Mouse (Mus musculus) stomach, embryonic 15.5 days (tissue): Measurements from ENCODE around the gene Ubxn10. TPM values are rescaled to one million over a fixed set of nuclear protein-coding genes. Genes with fewer than 3 reads are reported as not detected.

ENCODE experiments used
- ATAC-seq: fragments of 200-750 bp; cut with Nextera tagmentation; 2 replicates; pipeline ENCODE4 v1.8.0; 2017; ENCODE audit warnings: low read depth, moderate number of reproducible peaks, moderate TSS enrichment; ENCODE audit not compliant: insufficient read depth, low FRiP score
- H3K27ac ChIP-seq: fragments of 300-500 bp; sonication (generic); 2 replicates; pipeline ENCODE4 v1.5.1; 2015; ENCODE audit warnings: mild to moderate bottlenecking, inconsistent platforms
- H3K27me3 ChIP-seq: fragments of 300-500 bp; sonication (generic); replicated peaks from 2 replicates; pipeline ENCODE4 v1.6.1; 2015; ENCODE audit warnings: inconsistent platforms
- H3K36me3 ChIP-seq: fragments of 300-500 bp; sonication (generic); 2 replicates; pipeline ENCODE4 v1.6.1; 2015; ENCODE audit warnings: inconsistent platforms
- H3K4me1 ChIP-seq: fragments of 300-500 bp; sonication (generic); 2 replicates; pipeline ENCODE4 v1.6.1; 2015; ENCODE audit warnings: inconsistent platforms
- H3K4me2 ChIP-seq: fragments of 300-500 bp; sonication (generic); 2 replicates; pipeline ENCODE4 v1.6.1; 2015; ENCODE audit warnings: mild to moderate bottlenecking, inconsistent platforms
- H3K4me3 ChIP-seq: fragments of 300-500 bp; sonication (generic); replicated peaks from 2 replicates; pipeline ENCODE4 v1.5.1; 2015; ENCODE audit warnings: inconsistent platforms
- H3K9ac ChIP-seq: fragments of 300-500 bp; sonication (generic); 2 replicates; pipeline ENCODE4 v1.6.1; 2015; ENCODE audit warnings: inconsistent platforms
- H3K9me3 ChIP-seq: fragments of 300-500 bp; sonication (generic); 2 replicates; pipeline ENCODE4 v1.6.1; 2016; ENCODE audit warnings: inconsistent platforms
- WGBS: fragments of 180-500 bp; shearing (Covaris S2); methylation state at CpG from one replicate; pipeline ENCODE4 v1.1.7; 2015; 5-methylcytosine and 5-hydroxymethylcytosine counted together
- polyA plus RNA-seq: library from polyadenylated mRNA; unstranded; fragments of >200 nt; fragmentation: Nextera tagmentation; extraction: Ambion mirVana; gene quantifications from 2 replicates; pipeline ENCODE4 v1.2.1, GENCODE M21; 2015

Ubxn10 gene
- polyA plus RNA-seq, 1 experiment from 2014 or later, result 1.6 TPM

- ATAC-seq, result no peak
- Histone ChIP-seq H3K27me3 (no peaks in the 10 kb centered on the region), H3K36me3 (no peaks in the 10 kb centered on the region), H3K4me2 (no peak overlapping the region), H3K4me1 (no peaks in the 10 kb centered on the region), H3K9ac (no peak overlapping the region), H3K9me3 (no peaks in the 10 kb centered on the region), H3K4me3 (no peak overlapping the region), H3K27ac (no peak overlapping the region)
- 72% methylated on average over 4 of the region's 4 CpGs for WGBS
These were observed 18.5 kb upstream of the Ubxn10 start for GRCm38 (mm10) chr4:138755439-138755838.

- Histone ChIP-seq H3K27ac (no peak overlapping the region), H3K4me2 (no peak overlapping the region), H3K9me3 (no peaks in the 10 kb centered on the region), H3K4me3 (no peak overlapping the region), H3K27me3 (no peaks in the 10 kb centered on the region), H3K36me3 (no peaks in the 10 kb centered on the region), H3K4me1 (no peaks in the 10 kb centered on the region), H3K9ac (no peak overlapping the region)
- no peak for ATAC-seq
- 67% methylated on average over 9 of the region's 9 CpGs for WGBS
These were observed 17.5 kb upstream of the Ubxn10 start for GRCm38 (mm10) chr4:138754432-138754831.

GRCm38 (mm10) chr4:138753608-138754007 lies 16.6 kb upstream of the Ubxn10 start:
- no peak overlapping the region for H3K4me2 ChIP-seq
- no peak for ATAC-seq
- H3K4me3 ChIP-seq, result no peak overlapping the region
- no peaks in the 10 kb centered on the region for H3K9me3 ChIP-seq
- H3K36me3 ChIP-seq, result no peaks in the 10 kb centered on the region
- no peaks in the 10 kb centered on the region for H3K4me1 ChIP-seq
- no peak overlapping the region for H3K27ac ChIP-seq
- H3K9ac ChIP-seq, result no peak overlapping the region
- H3K27me3 ChIP-seq, result no peaks in the 10 kb centered on the region
- 89% methylated on average over 3 of the region's 3 CpGs for WGBS

GRCm38 (mm10) chr4:138752603-138753002 lies 15.6 kb upstream of the Ubxn10 start:
- ATAC-seq, result no peak
- no peak overlapping the region for H3K4me3 ChIP-seq
- no peaks in the 10 kb centered on the region for H3K27me3 ChIP-seq
- H3K9ac ChIP-seq, result no peak overlapping the region
- no peak overlapping the region for H3K27ac ChIP-seq
- H3K4me2 ChIP-seq, result no peak overlapping the region
- H3K9me3 ChIP-seq, result no peaks in the 10 kb centered on the region
- H3K4me1 ChIP-seq, result no peaks in the 10 kb centered on the region
- H3K36me3 ChIP-seq, result no peaks in the 10 kb centered on the region
- 97% methylated on average over 6 of the region's 6 CpGs for WGBS

GRCm38 (mm10) chr4:138748369-138749072 lies 11.6 kb upstream of the Ubxn10 start:
- WGBS, result 51% methylated on average over 8 of the region's 8 CpGs
- no peak for ATAC-seq
- H3K36me3 ChIP-seq, result no peaks in the 10 kb centered on the region
- H3K4me1 ChIP-seq, result 0 out of 2 replicates have a peak, but pooled peaks cover 3% of the 10 kb centered on the region
- H3K4me3 ChIP-seq, result no peak overlapping the region
- no peaks in the 10 kb centered on the region for H3K9me3 ChIP-seq
- no peak overlapping the region for H3K4me2 ChIP-seq
- no peak overlapping the region for H3K27ac ChIP-seq
- H3K27me3 ChIP-seq, result no peaks in the 10 kb centered on the region
- no peak overlapping the region for H3K9ac ChIP-seq

GRCm38 (mm10) chr4:138747851-138748250 lies 10.9 kb upstream of the Ubxn10 start:
- no peak overlapping the region for H3K9ac ChIP-seq
- no peak overlapping the region for H3K4me3 ChIP-seq
- no peak overlapping the region for H3K4me2 ChIP-seq
- no peaks in the 10 kb centered on the region for H3K9me3 ChIP-seq
- 0 out of 2 replicates have a peak, but pooled peaks cover 3% of the 10 kb centered on the region for H3K4me1 ChIP-seq
- ATAC-seq, result peak; percentile 61; the same call in 1 of the 2 replicates
- no peaks in the 10 kb centered on the region for H3K27me3 ChIP-seq
- H3K27ac ChIP-seq, result no peak overlapping the region
- 51% methylated on average over 10 of the region's 10 CpGs for WGBS
- no peaks in the 10 kb centered on the region for H3K36me3 ChIP-seq

GRCm38 (mm10) chr4:138746866-138747265 lies 9.9 kb upstream of the Ubxn10 start:
- no peaks in the 10 kb centered on the region for H3K9me3 ChIP-seq
- ATAC-seq, result no peak
- WGBS, result 86% methylated on average over 9 of the region's 9 CpGs

GRCm38 (mm10) chr4:138745884-138746283 lies 8.9 kb upstream of the Ubxn10 start:
- Histone ChIP-seq H3K4me3 (no peak overlapping the region), H3K36me3 (no peaks in the 10 kb centered on the region), H3K9ac (no peak overlapping the region), H3K9me3 (no peaks in the 10 kb centered on the region), H3K27ac (no peak overlapping the region), H3K4me1 (0 out of 2 replicates have a peak, but pooled peaks cover 3% of the 10 kb centered on the region), H3K4me2 (no peak overlapping the region), H3K27me3 (no peaks in the 10 kb centered on the region)
- ATAC-seq, result 0 out of 2 replicates have a peak, but pooled peaks have one; percentile 13
- 44% methylated on average over 4 of the region's 4 CpGs for WGBS

More at GRCm38 (mm10) chr4:138746866-138747265, 9.9 kb upstream of the Ubxn10 start:
- H3K36me3 ChIP-seq, result no peaks in the 10 kb centered on the region
- H3K27me3 ChIP-seq, result no peaks in the 10 kb centered on the region
- 0 out of 2 replicates have a peak, but pooled peaks cover 3% of the 10 kb centered on the region for H3K4me1 ChIP-seq
- H3K4me3 ChIP-seq, result no peak overlapping the region
- no peak overlapping the region for H3K4me2 ChIP-seq
- no peak overlapping the region for H3K27ac ChIP-seq
- no peak overlapping the region for H3K9ac ChIP-seq

GRCm38 (mm10) chr4:138739136-138739851 lies 2.3 kb upstream of the Ubxn10 start:
- no peak for ATAC-seq
- Histone ChIP-seq H3K9ac (no peak overlapping the region), H3K27me3 (no peaks in the 10 kb centered on the region), H3K4me1 (peaks cover 22% of the 10 kb centered on the region), H3K27ac (no peak overlapping the region), H3K36me3 (no peaks in the 10 kb centered on the region), H3K9me3 (no peaks in the 10 kb centered on the region), H3K4me2 (no peak overlapping the region), H3K4me3 (no peak overlapping the region)
- 19% methylated on average over 7 of the region's 7 CpGs for WGBS

- H3K27ac ChIP-seq, result no peak overlapping the region
- no peak overlapping the region for H3K9ac ChIP-seq
- 89% methylated on average over 4 of the region's 4 CpGs for WGBS
- no peak overlapping the region for H3K4me3 ChIP-seq
- H3K27me3 ChIP-seq, result no peaks in the 10 kb centered on the region
- no peak for ATAC-seq
- no peaks in the 10 kb centered on the region for H3K36me3 ChIP-seq
- H3K4me1 ChIP-seq, result peaks cover 22% of the 10 kb centered on the region
- H3K9me3 ChIP-seq, result no peaks in the 10 kb centered on the region
- no peak overlapping the region for H3K4me2 ChIP-seq
These were observed 2.1 kb downstream of the Ubxn10 start for GRCm38 (mm10) chr4:138734863-138735262.

- no peak for ATAC-seq
- WGBS, result 57% methylated on average over 7 of the region's 7 CpGs
- H3K9ac ChIP-seq, result no peak overlapping the region
These were observed 2.9 kb downstream of the Ubxn10 start for GRCm38 (mm10) chr4:138734105-138734504.

GRCm38 (mm10) chr4:138729018-138729703 lies 7.8 kb downstream of the Ubxn10 start:
- Histone ChIP-seq H3K4me3 (no peak overlapping the region), H3K4me2 (no peak overlapping the region), H3K4me1 (peaks cover 12% of the 10 kb centered on the region; the same call in 1 of the 2 replicates), H3K36me3 (no peaks in the 10 kb centered on the region), H3K27ac (no peak overlapping the region), H3K27me3 (no peaks in the 10 kb centered on the region), H3K9me3 (no peaks in the 10 kb centered on the region), H3K9ac (no peak overlapping the region)
- WGBS, result 52% methylated on average over 9 of the region's 9 CpGs
- ATAC-seq, result peak; percentile 24; the same call in 1 of the 2 replicates

More at GRCm38 (mm10) chr4:138734105-138734504, 2.9 kb downstream of the Ubxn10 start:
- H3K4me3 ChIP-seq, result no peak overlapping the region
- H3K4me1 ChIP-seq, result peaks cover 17% of the 10 kb centered on the region
- no peaks in the 10 kb centered on the region for H3K9me3 ChIP-seq
- no peak overlapping the region for H3K4me2 ChIP-seq
- no peaks in the 10 kb centered on the region for H3K27me3 ChIP-seq
- no peaks in the 10 kb centered on the region for H3K36me3 ChIP-seq
- H3K27ac ChIP-seq, result no peak overlapping the region
